Mouse (Mus musculus): Measurements from ENCODE around the gene RPS10-NUDT3.

DNA sequence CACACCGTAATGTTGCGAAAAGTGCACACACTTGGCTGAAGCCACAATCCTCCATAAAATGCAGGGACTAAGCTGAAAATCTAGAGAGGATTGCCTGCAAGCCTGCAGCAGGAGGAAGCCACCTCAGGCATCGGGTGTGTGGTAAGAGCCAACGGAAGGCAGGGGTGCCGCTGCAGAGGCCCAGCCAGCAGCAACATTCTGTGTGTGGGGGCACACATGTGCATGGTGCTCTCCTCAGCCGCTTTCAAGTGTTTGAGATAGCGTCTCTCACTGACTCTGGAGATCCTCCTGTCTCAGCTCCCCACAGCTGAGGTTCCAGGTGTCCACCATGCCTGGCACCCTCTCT lies 42.5 kb downstream of the RPS10-NUDT3 start:
- TF ChIP-seq POLR2A (IDR thresholded peaks at IDR 0.05; ENCODE audit: low read depth, low read length) (no peak), CTCF (IDR thresholded peaks at IDR 0.05; ENCODE audit: extremely low read depth, insufficient read depth, insufficient read length, insufficient replicate concordance) (no peak)

Data from spleen, adult 2 months (tissue).